Mouse (Mus musculus) kidney, postnatal 25 days (tissue): ENCODE results near the gene Morn4.
A peak's percentile ranks its signal among the peaks of the same experiment; 100 is the strongest.

Source experiments
- DNase-seq, 2 experiments: peaks; one replicate each; pipeline ENCODE4 v3.0.0; 2021; ENCODE audit warnings: mixed read lengths in 2 of 2

Morn4 gene

DNA sequence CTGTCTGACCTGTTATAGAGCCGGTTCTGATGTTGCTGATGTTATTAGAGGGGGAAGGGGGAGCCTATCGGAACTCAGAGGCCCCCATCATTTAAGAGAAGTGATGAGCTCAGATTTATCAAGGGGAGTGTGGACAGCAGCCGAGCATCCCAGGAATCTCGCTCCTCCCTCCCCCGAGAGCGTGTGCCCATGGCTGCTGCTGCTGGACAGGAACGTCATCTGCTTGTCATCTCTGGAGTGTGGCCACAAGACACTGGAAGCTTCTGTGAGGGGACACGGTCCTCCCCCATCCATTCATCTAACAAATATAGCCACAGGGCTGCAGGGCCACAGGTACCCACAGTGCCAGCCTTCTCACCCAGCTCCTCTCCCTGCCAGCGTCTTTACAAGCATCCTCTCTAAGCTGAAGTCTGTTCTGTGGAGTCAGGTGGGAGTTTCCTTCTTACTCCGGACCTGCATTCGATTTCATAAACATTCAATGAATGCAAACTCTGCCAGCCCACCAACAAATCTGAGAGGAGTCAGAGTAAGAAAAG lies 48.9 kb downstream of the Morn4 start:
- DNase-seq: peak in 1 of 2 experiments; percentile 33

DNA sequence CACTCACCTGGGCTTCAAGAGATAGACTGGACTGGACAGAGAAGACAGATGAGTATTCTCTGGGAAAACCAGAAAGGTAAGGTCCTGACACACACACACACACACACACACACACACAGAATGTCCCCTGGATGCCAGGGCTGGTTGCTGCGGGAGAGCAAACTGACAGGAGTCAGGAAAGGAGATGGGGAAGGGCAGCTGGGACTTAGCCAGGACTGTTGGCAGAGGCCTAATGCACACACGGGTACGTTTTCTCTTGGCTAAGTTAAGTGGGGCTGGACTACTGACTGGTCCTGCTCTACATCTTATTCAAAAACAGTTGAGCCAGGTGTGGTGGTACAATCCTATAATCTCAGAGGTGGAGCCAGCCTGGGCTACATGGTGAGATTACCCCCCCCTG lies 49.8 kb downstream of the Morn4 start:
- peak in 1 of 2 experiments; percentile 31 for DNase-seq

DNA sequence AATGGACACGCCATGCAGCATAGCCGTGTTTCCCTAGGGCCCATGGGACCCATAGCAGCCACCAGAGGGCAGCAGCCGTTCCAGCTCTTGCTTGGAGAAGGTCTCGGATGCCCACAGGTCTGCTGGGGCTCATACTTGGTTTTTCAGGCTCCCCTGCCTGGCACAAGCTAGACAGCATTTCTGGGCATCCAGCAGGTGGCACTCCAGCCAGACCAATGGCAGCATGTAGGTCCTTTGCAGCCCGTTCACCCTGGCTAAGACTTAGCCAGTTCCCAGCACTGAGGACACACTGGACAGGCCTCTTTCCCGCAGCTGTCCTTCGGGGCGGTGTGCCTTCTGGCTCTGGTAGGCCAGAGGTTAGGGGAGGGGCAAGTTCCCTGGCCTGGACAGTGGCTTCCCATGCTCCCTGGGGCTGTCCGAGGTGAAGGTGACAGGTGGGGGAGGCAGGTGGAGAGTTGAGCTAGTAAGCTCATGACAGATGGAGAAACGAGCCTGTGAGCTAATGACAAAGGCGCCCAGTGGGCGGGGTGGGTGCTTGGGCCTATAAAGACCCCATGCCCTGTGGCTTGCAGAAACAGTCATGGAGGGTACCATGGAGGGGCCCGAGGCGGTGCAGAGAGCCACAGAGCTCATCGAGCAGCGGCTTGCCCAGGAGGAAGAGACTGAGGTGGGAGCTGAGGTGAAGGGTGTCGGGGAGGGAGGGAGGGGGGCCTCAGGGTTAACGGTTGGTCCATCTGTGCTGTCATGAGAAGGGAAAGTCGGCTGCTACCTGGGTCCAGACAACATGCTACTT lies 50.5 kb downstream of the Morn4 start, which contains the start of gene Ankrd2:
Ankrd2 (plus strand) TSS at position 545 of the 793 bp plus-strand sequence.
- DNase-seq: peak; percentile 93 to 96

DNA sequence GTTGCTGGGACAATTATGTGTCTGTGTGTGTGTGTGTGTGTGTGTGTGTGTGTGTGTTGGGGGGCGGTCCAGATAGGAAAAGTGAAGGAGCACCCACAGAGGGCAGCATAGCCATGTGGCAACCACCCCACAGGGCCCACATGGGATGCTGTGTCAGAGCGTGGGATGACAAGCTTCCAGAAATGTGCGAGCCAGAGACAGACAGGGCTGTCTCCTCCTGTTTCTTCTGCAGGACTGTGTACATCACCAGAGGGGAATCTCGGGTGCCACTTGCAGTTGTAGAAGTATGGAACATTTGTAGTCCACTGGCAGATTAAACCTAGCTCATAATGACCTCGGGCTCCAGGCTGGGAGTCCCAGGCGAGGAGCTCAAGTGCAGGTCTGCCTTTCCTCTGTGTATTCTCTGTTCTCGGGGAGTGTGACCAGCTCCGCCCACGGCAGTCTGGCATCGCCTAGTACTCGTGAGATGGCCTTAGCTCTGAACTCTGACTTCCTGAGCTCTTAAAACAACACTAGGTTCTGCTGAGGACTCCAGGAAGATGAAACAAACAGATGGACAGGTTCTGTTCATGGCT lies 51.2 kb downstream of the Morn4 start:
- no peak for DNase-seq

DNA sequence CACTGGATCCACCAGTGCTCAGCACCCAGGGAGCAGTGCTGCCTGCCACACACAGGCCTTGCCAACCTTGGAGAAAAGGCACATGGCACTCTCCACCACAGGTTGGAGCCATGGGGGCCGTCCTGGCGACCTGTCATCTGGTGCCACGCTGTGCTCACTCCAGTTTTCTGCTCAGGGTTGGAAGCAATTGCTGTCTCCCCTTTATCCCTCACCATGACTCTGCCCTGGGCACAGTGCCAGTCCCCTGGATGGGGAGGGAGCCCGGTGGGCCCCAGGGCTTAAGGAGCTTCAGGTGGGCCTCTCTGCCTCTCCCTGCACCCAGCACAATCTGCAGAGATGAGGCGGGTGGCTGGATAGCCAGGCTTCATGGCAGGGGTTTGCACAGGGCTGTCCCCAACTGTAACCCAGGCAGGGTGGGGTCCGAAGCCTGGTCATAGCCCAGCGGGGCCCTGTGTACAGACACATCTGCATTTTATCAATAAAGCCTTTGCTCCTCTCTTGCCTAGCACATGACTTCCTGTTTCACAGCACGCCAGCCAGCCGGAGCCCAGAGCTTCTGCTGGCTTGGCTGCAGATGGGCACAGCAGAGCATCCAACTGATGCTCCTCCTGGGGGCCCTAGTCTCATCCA lies 51.9 kb downstream of the Morn4 start:
- peak in 1 of 2 experiments; percentile 35 for DNase-seq

DNA sequence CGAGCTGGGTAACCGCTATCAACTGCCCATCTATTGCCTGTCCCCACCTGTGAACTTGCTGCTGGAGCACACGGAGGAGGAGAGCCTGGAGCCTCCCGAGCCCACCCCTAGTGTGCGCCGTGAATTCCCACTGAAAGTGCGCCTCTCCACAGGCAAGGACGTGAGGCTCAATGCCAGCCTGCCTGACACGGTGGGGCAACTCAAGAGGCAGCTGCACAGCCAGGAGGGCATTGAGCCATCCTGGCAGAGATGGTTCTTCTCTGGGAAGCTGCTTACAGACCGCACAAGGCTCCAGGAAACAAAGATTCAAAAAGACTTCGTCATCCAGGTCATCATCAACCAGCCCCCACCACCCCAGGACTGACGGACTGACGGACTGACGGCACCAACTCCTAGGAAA lies 52.5 kb downstream of the Morn4 start:
- peak in 1 of 2 experiments; percentile 32 for DNase-seq

DNA sequence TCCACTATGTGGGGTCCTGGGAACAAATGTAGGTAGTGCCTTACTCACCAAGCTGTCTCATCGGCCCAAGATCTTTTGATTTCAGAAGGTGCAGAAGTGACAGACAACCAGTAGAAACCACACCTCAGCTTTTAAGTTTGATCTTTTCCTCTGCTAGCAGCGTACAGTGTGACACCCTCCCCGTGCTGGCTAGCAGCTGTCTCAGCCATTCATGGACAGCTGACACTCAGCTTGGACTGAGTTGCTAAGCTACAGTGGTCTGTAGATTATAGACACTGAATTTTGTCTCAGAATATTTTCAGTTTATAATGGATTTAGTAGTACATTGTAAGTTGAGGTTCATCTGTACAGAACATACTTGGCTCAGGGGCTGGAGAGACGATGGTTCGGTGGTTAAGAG lies 55.0 kb downstream of the Morn4 start:
- peak in 1 of 2 experiments; percentile 31 for DNase-seq

DNA sequence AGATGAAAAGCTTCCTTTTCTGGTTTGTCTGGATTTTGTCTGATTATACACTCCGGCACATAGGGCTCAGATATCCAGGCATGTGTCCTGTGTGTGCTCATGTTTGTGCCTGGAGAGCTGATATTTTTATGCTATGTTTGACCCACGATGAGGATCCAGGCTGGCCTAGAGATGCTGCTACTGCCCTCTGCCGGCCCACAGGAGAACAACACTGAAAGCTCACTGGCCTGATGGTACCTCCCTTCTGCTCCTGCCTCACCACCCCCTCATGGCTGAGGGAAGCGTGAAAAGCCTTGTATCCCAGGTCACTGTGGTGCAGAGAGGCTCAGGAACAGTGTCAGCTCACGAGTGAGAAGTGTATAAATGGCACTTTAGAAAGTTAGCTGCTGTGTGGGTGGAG lies 60.0 kb downstream of the Morn4 start:
- DNase-seq: peak; percentile 85 to 90
